Mouse (Mus musculus) hindbrain, postnatal 0 days (tissue): ENCODE results near the gene Cnnm3. TPM values are rescaled to one million over a fixed set of nuclear protein-coding genes. Genes with fewer than 3 reads are reported as not detected.

ENCODE experiments used
- ATAC-seq: fragments of 200-750 bp; cut with Nextera tagmentation; 2 replicates; pipeline ENCODE4 v1.8.0; 2017; ENCODE audit warnings: mild to moderate bottlenecking, moderate TSS enrichment, moderate library complexity
- DNase-seq: peaks from one replicate; pipeline ENCODE4 v3.0.0-alpha.2; 2015; ENCODE audit warnings: low spot score
- H3K27ac ChIP-seq: fragments of 300-500 bp; sonication (generic); 2 replicates; pipeline ENCODE4 v1.5.1; 2014; ENCODE audit warnings: mild to moderate bottlenecking
- H3K27me3 ChIP-seq: fragments of 300-500 bp; sonication (generic); 2 replicates; pipeline ENCODE4 v1.6.1; 2014; ENCODE audit warnings: low read length, mixed read lengths; ENCODE audit not compliant: insufficient read depth
- H3K36me3 ChIP-seq: fragments of 300-500 bp; sonication (generic); 2 replicates; pipeline ENCODE4 v1.6.1; 2014; ENCODE audit warnings: low read length, mixed read lengths; ENCODE audit not compliant: insufficient read depth
- H3K4me1 ChIP-seq: fragments of 300-500 bp; sonication (generic); 2 replicates; pipeline ENCODE4 v1.6.1; 2014; ENCODE audit warnings: antibody characterized with exemption, low read length, mixed read lengths; ENCODE audit not compliant: insufficient read depth
- H3K4me2 ChIP-seq: fragments of 300-500 bp; sonication (generic); 2 replicates; pipeline ENCODE4 v1.6.1; 2014; ENCODE audit warnings: low read depth, mild to moderate bottlenecking, low read length, moderate library complexity, mixed read lengths
- H3K4me3 ChIP-seq: fragments of 300-500 bp; sonication (generic); 2 replicates; pipeline ENCODE4 v1.5.1; 2014; ENCODE audit warnings: low read length
- H3K9ac ChIP-seq: fragments of 300-500 bp; sonication (generic); replicated peaks from 2 replicates; pipeline ENCODE4 v1.6.1; 2014; ENCODE audit warnings: mild to moderate bottlenecking, low read length, moderate library complexity, mixed read lengths
- H3K9me3 ChIP-seq: fragments of 300-500 bp; sonication (generic); 2 replicates; pipeline ENCODE4 v1.6.1; 2016; ENCODE audit warnings: low read length, mixed read lengths
- CTCF ChIP-seq: IDR thresholded peaks from 2 replicates; pipeline ENCODE4 v1.5.1; 2016; ENCODE audit warnings: antibody characterized with exemption, control low read depth, low read depth
- WGBS: fragments of 180-500 bp; shearing (Covaris S2); extraction: QIAGEN DNeasy Blood & Tissue Kit; methylation state at CpG from one replicate; pipeline ENCODE4 v1.1.7; 2014; 5-methylcytosine and 5-hydroxymethylcytosine counted together
- polyA plus RNA-seq: library from polyadenylated mRNA; unstranded; fragments of >200 nt; fragmentation: Nextera tagmentation; extraction: Ambion mirVana; gene quantifications from 2 replicates; pipeline ENCODE4 v1.2.1, GENCODE M21; 2015
- total RNA-seq: library from RNA; depleted of rRNA; stranded (reverse); fragments of >200 nt; gene quantifications from 2 replicates; pipeline ENCODE4 v1.2.3, GENCODE M21; 2014

The Cnnm3 gene
- total and polyA plus RNA-seq, 2 experiments from 2014 or later, result 5.4 to 35.9 TPM

DNA sequence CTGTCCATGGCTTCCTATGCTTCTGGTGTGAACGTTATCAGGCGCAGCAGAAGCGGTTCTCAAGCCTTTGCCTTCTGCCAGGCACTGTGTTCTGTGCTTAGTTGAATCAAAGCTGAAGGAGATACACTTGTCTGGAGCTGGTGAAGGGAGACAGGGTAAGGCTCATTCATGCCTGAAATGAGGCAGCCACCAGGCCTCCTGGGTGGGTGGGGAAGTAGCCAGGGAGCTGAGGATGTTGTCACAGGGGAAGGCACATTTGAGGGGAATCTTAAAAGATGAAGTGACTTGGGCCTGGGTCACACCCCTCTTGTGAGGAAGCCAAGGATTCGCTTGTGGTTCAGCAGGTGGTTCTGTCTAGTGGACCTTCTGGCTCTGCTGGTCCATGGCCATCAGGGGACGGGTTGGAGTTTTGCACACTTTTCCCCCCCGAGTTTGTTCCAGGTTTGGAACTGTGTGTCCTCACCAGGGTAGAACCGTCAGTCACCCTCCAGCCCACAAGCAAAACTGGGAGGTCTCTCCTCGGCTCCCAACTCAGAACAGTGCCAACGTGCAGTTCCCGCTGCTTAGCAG lies 38.4 kb upstream of the Cnnm3 start:
- TF ChIP-seq CTCF, result no peak
- Histone ChIP-seq H3K27ac (no peak overlapping the region), H3K4me3 (peak overlapping the region; percentile 72), H3K4me2 (peak overlapping the region; percentile 83), H3K9ac (no peak overlapping the region), H3K4me1 (peaks cover 42% of the 10 kb centered on the region), H3K9me3 (no peaks in the 10 kb centered on the region), H3K27me3 (no peaks in the 10 kb centered on the region), H3K36me3 (no peaks in the 10 kb centered on the region)
- no peak for ATAC-seq
- no peak for DNase-seq
- WGBS, result 58% methylated on average over 10 of the region's 10 CpGs

DNA sequence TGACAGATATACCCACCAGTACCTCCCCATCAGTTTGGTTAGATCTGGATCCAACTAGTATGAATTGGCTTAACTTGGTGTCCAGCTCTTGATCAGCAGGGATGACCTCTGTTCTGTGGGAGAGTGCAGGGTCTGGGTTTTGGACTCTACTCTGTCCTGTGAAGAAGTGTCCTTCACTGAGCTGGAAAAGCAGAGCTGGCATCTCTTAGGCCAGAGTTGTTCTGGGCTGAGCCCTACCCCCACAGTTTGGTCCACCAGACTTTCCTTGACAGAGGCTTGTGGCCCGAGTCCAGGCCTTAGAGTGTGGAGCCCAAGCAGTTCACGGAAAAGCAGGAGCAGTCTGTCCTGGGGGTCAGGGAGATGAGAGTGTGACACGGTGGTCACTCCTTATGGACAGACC lies 37.0 kb upstream of the Cnnm3 start:
- H3K9ac ChIP-seq, result no peak overlapping the region; the same call in 1 of the 2 replicates
- no peak for TF ChIP-seq CTCF
- H3K4me1 ChIP-seq, result peaks cover 45% of the 10 kb centered on the region
- DNase-seq, result no peak
- WGBS, result 40% methylated on average over 3 of the region's 3 CpGs
- H3K4me2 ChIP-seq, result peak overlapping the region; percentile 83
- no peaks in the 10 kb centered on the region for H3K9me3 ChIP-seq
- no peaks in the 10 kb centered on the region for H3K27me3 ChIP-seq
- ATAC-seq, result no peak
- H3K4me3 ChIP-seq, result no peak overlapping the region
- H3K36me3 ChIP-seq, result no peaks in the 10 kb centered on the region
- H3K27ac ChIP-seq, result no peak overlapping the region

DNA sequence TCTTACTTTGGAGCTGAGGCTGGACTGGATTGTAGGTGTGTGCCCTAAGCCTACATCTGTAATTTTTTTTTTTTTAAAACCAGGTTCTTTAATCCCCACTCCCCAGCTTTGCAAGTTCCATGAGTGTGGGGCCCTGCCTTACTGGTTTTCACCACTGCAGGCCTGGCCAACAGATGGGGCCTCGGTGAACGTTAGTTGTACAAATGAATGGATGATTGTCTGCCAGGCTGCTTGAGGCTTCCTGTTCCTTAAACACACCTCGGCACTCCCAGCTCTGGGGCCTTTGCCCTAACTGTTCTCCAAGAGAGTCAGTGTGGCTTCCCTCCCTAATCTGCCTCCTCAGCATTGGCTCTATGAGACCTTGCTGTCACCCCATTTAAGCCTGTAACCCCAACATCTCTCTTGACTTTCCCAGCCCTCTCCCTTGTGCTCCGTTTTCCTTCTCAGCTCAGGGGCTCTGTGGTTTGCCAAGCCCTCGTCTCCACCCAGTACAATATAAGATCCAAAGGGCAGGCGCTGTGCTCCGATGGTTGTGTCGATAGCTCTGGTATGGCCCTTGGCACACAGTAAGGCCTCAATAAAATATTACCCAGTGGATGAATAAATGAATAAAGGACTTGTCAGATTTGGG lies 36.1 kb upstream of the Cnnm3 start:
- TF ChIP-seq CTCF, result no peak
- H3K4me3 ChIP-seq, result no peak overlapping the region
- peaks cover 45% of the 10 kb centered on the region for H3K4me1 ChIP-seq

DNA sequence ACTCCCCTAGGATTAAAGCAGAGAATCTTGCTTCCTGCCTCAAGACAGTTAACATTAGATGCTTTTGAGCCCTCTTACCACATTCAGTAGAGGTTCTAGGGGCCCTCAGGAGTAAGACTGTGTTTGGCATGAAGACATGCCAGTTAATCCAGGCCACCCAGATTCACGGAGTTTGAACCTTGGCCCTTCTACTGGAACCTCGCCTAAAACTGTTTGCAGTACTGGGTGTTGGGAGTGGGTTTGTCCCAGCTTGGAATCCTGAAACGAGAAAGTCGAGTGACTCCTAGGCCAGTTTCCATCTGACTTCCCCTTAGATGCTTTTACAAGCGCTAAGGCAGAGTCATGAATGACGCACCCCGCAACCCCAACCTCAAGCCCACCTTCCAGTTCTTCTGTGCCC lies 35.2 kb upstream of the Cnnm3 start:
- Histone ChIP-seq H3K4me3 (no peak overlapping the region), H3K36me3 (no peaks in the 10 kb centered on the region), H3K27me3 (no peaks in the 10 kb centered on the region), H3K4me2 (peak overlapping the region; percentile 83; the same call in 1 of the 2 replicates), H3K9me3 (no peaks in the 10 kb centered on the region), H3K27ac (no peak overlapping the region), H3K9ac (no peak overlapping the region), H3K4me1 (peaks cover 45% of the 10 kb centered on the region)
- no peak for DNase-seq
- TF ChIP-seq CTCF, result no peak
- ATAC-seq, result no peak
- WGBS, result 80% methylated on average over 7 of the region's 7 CpGs

More for the DNA sequence above, 36.1 kb upstream of the Cnnm3 start:
- Histone ChIP-seq H3K27ac (no peak overlapping the region), H3K4me2 (peak overlapping the region; percentile 83), H3K36me3 (no peaks in the 10 kb centered on the region), H3K9ac (peak overlapping the region; percentile 41; the same call in 1 of the 2 replicates), H3K9me3 (no peaks in the 10 kb centered on the region), H3K27me3 (no peaks in the 10 kb centered on the region)
- DNase-seq (peak; percentile 24), ATAC-seq (no peak)
- WGBS, result 35% methylated on average over 8 of the region's 8 CpGs

DNA sequence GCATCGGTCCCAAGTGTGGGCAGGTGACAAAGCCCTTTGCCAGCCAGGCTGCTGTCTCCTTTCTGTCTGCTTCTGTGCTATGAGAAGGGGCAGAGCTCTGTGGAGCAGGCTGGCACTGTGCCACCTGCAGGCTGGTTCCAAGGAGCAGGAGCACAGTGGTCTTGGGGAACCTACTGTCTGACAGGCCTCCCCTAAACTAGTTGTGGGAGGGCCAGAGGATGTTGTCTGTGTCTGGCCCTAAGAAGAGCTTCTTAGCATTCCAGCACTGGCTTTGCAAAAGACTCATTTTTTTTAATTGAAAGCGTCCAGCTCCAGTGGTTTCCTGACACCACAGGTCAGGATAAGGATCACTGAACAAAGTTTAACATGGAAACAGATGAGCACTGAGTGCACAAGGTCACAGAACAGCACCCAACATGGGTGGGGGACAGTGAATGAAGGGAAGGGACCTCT lies 33.3 kb upstream of the Cnnm3 start:
- no peaks in the 10 kb centered on the region for H3K9me3 ChIP-seq
- no peak overlapping the region for H3K9ac ChIP-seq
- DNase-seq (peak; percentile 52), ATAC-seq (peak; percentile 19; the same call in 1 of the 2 replicates)
- no peaks in the 10 kb centered on the region for H3K36me3 ChIP-seq
- H3K4me1 ChIP-seq, result peaks cover 31% of the 10 kb centered on the region
- 39% methylated on average over 2 of the region's 2 CpGs for WGBS
- H3K4me2 ChIP-seq, result no peak overlapping the region
- no peak overlapping the region for H3K4me3 ChIP-seq
- no peak overlapping the region for H3K27ac ChIP-seq
- H3K27me3 ChIP-seq, result no peaks in the 10 kb centered on the region
- TF ChIP-seq CTCF, result no peak

DNA sequence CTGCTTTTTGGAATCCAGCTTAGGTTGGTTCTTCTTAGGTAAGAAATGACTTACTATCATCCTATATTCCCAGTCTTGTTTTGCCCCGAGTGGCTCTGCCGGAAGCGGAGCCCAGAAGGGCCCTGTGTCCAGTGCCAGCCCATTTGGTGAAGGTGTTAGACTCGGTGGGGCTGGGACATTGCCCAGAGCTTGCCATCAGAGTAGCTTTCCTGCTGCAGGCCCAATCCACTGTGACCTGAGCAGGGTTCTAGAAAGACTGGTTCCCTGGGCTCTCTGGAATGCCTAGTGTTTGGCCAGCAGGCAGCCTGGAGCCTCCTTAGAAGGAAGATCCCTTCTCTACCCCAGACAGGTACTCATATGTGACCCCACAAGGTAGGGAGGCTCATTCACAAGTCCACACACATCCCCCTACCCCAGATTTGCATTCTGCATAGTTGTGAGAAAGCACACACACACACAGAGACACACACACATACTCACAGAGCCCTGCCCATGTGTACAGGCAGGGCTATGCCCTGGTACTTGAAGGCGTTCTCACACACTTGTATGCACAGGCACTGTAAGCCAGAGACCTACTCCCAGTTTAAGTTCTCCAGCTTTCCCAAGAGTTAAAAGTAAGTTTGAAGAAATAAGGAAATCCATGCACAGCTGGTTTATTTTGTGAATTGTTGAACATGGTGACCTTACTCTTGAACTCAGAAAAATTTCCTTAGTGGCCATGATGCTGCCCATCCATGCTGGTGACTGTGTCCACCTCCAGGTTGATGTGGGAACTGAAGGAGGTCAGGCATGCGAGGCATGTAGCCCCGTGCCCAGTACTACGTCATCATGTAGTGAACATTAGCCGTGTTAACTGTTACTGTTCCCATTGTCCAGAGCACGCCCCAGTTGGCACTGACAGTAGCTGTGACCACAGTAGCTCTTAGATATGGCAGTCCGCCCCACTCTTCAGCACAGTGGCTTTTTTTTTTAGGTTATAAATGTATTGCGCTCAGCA lies 31.5 kb upstream of the Cnnm3 start:
- Histone ChIP-seq H3K4me3 (no peak overlapping the region), H3K27ac (no peak overlapping the region), H3K4me1 (peaks cover 12% of the 10 kb centered on the region; the same call in 1 of the 2 replicates), H3K36me3 (no peaks in the 10 kb centered on the region), H3K27me3 (no peaks in the 10 kb centered on the region), H3K9ac (no peak overlapping the region), H3K9me3 (no peaks in the 10 kb centered on the region), H3K4me2 (no peak overlapping the region)
- DNase-seq (no peak), ATAC-seq (no peak)
- WGBS, result 80% methylated on average over 12 of the region's 12 CpGs
- no peak; the same call in 1 of the 2 replicates for TF ChIP-seq CTCF
